Mouse (Mus musculus) cortical plate, adult 2 months (tissue): Measurements from ENCODE around the gene Fam193a.

Source experiments
- CTCF ChIP-seq: fragments of 200-500 bp; IDR thresholded peaks from 2 replicates; pipeline ENCODE4 v1.5.1; 2011; ENCODE audit warnings: mild to moderate bottlenecking, control low read depth, low read length; ENCODE audit not compliant: insufficient read depth; ENCODE audit errors: extremely low read depth
- POLR2A ChIP-seq: fragments of 200-500 bp; IDR thresholded peaks from 2 replicates; pipeline ENCODE4 v1.6.1; 2011; ENCODE audit warnings: mild to moderate bottlenecking, low read length, control low read depth; ENCODE audit not compliant: insufficient read depth; ENCODE audit errors: extremely low read depth

DNA sequence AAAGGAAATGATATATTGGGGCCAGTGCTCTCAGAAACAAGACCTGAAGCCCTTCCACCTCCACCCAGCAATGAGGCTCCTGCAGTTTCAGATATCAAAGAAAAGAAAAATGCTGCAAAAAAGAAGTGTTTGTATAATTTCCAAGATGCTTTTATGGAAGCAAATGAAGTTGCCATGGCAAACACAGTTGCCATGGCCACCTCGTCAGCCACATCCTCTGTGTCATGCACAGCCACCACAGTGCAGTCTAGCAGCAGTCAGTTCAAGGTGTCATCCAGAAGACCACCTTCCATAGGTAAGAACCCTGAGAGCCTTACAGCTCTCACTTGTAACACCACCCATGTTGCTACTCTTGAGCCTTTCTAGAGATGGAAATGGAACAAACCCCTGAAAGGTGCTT is 89.3 kb downstream of the Fam193a start:
- TF ChIP-seq CTCF (no peak), POLR2A (no peak)
